Mouse (Mus musculus) naive thymus-derived CD4-positive, alpha-beta T cell, adult 2 months (primary cell): Measurements from ENCODE around the gene Ocrl.

Experiments used
- DNase-seq: peaks from one replicate; pipeline ENCODE4 v3.0.0-alpha.2; 2011; ENCODE audit warnings: low read depth

Ocrl gene

DNA sequence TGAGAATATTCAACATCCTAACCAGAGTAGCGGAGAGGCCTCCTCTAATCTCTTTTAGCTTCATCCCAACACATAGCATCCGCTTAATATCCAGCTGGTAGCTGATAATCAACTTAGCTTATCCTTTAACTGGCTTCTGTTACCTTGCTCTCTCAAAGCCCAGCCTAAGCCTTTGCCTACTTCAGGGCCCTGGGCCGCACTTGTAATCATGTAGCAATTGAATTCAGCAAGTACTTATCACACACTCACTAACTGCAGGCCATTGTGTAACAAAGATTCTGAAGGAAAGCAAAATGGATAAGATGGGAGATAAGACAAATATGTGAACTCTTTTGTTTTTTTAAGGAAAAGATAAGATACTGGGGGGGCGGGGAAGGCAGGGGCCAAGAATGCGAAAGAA lies 64.9 kb downstream of the Ocrl start:
- DNase-seq, result no peak

DNA sequence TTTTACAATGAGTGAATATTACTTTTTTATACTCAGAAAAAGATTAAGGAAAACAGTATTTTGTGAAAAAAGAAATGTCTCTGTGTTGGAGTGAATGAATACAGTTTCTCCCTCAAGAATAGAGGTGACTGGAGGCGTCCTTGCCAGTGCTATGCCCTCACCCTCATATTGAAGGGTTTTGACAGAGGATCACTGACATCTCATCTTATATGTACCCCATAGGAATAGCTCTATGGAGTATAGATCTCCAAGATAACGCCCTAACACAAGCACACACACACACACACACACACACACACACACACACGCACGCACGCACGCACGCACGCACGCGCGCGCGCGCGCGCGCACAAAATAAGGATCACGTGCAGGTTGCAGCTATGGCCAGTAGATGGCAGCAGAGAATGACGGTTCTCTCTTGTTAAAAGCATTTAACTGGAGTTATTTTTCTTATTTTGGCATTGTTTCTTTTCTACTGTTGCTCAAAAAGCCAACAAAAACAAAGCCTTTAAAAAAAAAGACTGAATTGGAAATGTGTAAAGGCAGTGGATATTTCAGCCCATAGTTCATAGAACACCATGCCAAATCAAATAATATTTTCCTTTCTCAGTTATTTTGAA lies 72.9 kb downstream of the Ocrl start:
- DNase-seq, result peak; percentile 82

DNA sequence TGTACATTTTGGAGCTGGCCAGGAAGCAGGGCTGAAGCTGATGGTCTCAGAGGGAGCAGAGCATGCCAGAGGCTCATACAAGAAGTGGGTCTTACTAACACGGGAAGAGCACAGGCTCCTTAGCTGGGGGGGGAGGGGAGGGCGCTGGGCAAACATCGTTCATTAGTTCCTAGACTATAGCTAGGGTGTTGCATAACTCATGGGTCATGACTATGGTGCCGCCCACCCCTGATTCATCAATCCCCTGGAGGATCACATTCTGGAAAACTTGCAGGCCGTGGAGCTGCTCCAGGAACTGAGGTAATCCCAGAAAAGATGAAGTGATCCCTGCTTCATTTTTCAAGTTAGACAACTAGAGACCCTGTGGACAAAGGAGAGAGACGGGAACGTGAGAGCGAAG lies 75.8 kb downstream of the Ocrl start:
- DNase-seq, result no peak

GRCm38 (mm10) chrX:47992606-47993005 lies 80.4 kb downstream of the Ocrl start:
- DNase-seq, result peak; percentile 88

DNA sequence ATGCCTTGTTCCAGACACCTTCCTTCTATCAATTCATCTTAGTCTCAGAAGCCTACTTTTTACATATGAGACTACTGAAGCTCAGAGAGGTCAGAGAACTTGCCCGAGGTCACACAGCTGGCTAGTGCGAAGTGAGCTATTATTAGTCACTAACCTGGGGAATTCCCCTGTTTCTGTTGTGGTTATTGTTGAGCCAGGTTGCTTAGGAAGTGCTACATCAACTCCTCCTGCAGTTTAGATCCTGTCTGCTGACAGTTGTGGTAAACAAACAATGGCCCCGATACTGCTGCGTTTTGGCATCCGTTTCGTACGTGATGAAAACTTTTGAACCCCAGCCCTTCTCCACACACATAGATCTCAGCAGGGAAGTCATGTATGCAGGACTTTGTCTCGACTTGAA lies 86.2 kb downstream of the Ocrl start:
- peak; percentile 21 for DNase-seq

DNA sequence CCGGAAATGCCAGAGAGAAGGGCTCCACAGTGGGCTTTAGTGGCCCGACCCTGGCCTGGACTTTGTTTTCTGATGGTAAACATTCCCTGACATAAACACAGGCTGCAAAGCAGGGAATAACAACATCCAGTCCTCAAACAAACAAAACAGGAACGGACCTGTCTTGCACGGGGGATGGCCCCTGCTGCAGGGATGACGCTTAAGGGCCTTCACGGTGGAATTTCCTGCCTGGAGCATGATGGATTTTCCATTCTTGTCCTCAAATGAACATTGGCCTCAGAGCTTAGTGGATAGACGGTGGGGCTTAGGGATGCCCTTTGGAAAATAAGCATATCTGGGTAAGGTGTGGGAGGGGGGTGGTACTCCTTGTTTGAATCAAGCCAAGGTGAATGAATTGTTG lies 89.0 kb downstream of the Ocrl start:
- DNase-seq, result no peak

DNA sequence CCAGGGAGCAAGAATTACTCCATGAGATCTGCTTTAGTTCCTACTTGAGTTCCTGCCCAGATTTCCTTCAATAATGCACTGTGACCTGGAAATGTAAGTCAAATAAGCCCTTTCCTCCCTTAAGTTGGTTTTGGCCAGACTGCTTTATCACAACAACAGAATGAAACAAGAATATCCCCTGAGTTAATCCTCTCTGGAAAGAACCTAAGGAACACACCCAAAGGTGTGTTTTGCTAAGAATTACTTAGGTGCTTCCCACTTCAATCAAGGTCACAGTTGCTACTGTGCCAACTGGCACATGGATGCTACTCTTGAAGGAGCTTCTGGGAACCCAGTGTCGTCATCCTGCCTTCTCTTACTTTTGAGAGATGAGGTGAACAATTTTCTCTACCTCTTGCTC lies 92.6 kb downstream of the Ocrl start:
- no peak for DNase-seq

DNA sequence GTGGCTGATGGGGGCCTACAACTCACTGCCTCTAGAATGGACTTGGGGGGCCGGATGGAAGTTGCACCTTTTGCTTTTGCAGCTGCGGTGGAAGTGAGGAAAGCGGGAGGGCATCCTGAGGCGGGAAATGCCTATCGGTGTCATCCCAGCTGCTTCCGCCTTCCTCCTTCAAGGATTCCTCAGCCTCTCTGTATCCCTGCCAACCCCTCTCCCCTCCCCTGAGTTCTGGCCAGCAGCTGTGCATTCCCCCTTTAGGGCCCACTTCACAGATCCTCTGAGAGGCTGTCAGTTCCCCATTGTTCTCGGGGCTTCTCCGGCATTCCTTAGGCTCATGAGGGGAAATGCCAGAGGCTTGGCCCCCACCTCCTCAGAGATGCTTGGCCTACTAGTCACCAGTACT lies 93.9 kb downstream of the Ocrl start:
- DNase-seq, result no peak

DNA sequence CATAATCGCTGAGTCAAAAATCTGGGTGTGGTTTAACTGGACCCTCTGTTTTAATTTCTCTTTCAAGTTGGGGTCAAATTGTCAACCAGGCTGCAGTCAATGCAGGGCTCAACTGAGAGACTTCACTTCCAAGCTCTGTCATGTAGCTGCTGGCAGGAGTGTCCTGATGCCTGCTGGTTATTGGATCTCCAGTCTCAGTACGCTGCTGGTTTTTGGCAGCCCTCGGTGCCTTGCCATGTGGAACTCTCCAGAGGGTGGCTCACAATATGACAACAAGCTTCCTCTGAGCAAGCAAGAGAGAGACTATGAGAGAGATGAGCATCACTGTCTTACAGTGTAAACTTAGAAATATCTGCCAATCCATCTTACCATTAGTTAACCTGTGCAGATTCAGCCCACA lies 99.5 kb downstream of the Ocrl start:
- no peak for DNase-seq
